Mouse (Mus musculus): ENCODE data around the gene Surf6. TPM values are rescaled to one million over a fixed set of nuclear protein-coding genes. Genes with fewer than 3 reads are reported as not detected.
"Not testable (repeated sequence)": the region's sequence is repeated elsewhere in the genome, so short reads cannot be mapped to it uniquely, and the experiment has no call there.

Gene Surf6
- polyA plus RNA-seq, 1 experiment from 2014 or later = 29.4 TPM

DNA sequence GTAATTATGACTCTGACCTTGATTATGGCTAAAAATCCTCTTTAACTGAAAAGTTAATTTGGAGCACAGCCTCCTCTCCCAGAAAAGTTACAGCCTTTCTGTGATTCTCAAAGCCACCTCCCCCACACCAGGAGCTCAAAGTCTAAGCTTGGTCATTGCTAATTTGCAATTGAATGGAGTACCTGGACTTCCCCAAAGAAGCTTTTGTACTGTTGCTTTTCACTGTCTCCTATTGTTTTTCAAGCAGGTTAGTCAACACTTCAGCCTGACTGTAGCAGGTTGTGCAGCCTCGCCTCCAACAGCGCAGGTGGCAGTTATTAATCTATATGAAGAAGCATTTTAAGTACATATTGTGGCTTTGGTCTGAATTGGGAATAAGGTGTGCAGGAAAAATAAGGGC is 17.1 kb downstream of the Surf6 start:
- H3K27ac ChIP-seq (replicated peaks); ATAC-seq (ENCODE audit: low FRiP score); H3K4me2 ChIP-seq; H3K9ac ChIP-seq (replicated peaks); H3K4me3 ChIP-seq (replicated peaks); H3K4me1 ChIP-seq; H3K27me3 ChIP-seq (replicated peaks): not testable (repeated sequence)
- H3K36me3 ChIP-seq = peaks cover 22% of the 10 kb centered on the region
- peaks cover 11% of the 10 kb centered on the region for H3K9me3 ChIP-seq (replicated peaks)
- WGBS = 83% methylated on average over 2 of the region's 2 CpGs

DNA sequence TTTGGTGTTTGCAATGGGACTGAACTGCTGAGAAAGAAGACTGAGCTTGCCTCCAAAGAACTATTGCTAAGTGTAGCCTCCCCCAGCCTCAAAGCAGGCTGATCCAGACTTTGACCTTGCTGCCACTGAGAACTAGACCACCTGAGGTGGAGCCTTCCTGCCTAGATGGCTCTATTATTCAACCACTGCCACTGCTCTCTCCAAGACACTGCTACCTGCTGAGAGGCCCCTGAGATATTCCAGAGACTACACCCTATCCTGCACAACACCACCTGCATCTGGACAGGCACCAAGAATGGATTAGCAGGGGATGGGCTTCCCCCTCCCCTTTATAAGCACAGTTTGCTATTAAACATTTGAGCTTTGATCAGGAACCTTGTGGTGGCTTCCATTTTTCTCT is 24.1 kb downstream of the Surf6 start:
- no peaks in the 10 kb centered on the region for H3K4me1 ChIP-seq
- H3K4me3 ChIP-seq (replicated peaks) = no peak overlapping the region
- H3K4me2 ChIP-seq = no peak overlapping the region
- H3K36me3 ChIP-seq = no peaks in the 10 kb centered on the region
- H3K27me3 ChIP-seq (replicated peaks) = no peaks in the 10 kb centered on the region
- ATAC-seq (ENCODE audit: low FRiP score) = no peak
- H3K27ac ChIP-seq (replicated peaks) = no peak overlapping the region
- peaks cover under 1% of the 10 kb centered on the region; the same call in 1 of the 2 replicates for H3K9me3 ChIP-seq (replicated peaks)
- no peak overlapping the region for H3K9ac ChIP-seq (replicated peaks)

DNA sequence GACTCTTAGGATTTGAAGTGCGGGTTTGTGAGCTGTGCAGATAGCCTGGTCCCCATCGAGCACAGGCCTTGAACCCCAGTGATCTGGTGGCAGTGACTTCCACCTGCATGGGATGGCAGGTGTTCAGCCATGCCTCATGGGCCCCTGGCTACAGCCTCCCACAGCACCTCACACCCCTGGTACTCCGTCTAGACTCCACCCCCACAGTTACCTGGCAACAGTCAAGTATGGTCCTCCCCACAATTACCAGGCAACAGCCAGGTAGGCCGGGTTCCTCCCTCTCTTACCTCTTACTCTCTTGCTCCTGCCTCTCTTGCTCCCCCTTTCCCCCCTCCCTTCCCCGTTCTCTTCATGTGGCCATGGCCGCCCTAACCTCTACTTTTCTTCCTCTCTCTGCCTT is 32.0 kb downstream of the Surf6 start:
- no peaks in the 10 kb centered on the region for H3K4me1 ChIP-seq
- no peak overlapping the region for H3K9ac ChIP-seq (replicated peaks)
- H3K27me3 ChIP-seq (replicated peaks) = no peaks in the 10 kb centered on the region
- no peak overlapping the region for H3K27ac ChIP-seq (replicated peaks)
- WGBS = 69% methylated on average over 6 of the region's 6 CpGs
- no peaks in the 10 kb centered on the region for H3K9me3 ChIP-seq (replicated peaks)
- no peak overlapping the region for H3K4me3 ChIP-seq (replicated peaks)
- ATAC-seq (ENCODE audit: low FRiP score) = no peak
- no peaks in the 10 kb centered on the region for H3K36me3 ChIP-seq
- H3K4me2 ChIP-seq = no peak overlapping the region

DNA sequence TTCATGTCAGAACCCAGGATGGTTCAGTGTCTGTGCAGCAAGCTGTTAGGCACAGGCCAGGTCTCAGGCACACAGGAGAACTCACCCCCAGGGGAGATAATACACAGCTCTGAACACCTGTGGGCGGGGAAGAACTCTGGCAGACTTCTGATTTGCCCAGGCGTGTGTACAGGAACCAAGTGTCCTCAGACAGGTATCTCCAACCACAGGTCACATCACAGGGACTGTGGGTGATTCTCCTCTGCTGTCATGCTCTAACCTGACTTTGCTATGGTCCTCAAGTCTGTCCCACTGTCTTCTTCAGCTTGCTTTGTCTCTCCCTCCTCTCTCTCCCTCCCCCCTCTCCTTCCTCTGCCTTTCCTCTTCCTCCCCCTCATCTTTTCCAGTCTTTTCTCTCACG is 37.8 kb downstream of the Surf6 start, which contains the start of gene Abo:
Abo (minus strand) TSS at position 101 of the 400 bp plus-strand sequence.
- Histone ChIP-seq H3K4me3 (replicated peaks) (no peak within 1 kb of the TSS), H3K9me3 (replicated peaks) (no peaks in the 10 kb centered on the region), H3K36me3 (no peaks in the 10 kb centered on the region), H3K4me2 (no peak within 1 kb of the TSS), H3K27me3 (replicated peaks) (no peaks in the 10 kb centered on the region), H3K9ac (replicated peaks) (no peak within 1 kb of the TSS), H3K27ac (replicated peaks) (no peak within 1 kb of the TSS), H3K4me1 (no peaks in the 10 kb centered on the region)
- WGBS = 77% methylated on average over 3 of the region's 3 CpGs
- ATAC-seq (ENCODE audit: low FRiP score) = no peak

DNA sequence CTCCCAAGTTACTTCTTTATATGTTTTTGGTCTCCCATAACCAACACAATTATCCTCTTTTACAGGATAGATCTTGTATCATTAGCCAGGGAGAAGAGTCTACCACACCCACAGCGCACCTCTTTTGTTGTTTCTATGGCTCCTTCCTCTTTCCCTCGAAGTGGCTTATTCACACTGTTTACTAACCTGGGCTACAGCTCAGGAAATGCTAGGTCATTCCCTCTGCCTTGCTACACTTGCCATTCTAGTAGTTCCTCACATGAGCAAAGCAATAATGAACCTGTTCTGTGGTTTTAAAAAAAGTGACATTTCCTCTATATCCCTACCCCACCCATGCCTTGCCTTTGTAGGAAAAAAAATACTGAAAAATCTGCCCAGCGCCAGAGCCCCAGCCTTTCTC is 39.8 kb downstream of the Surf6 start:
- no peak for ATAC-seq (ENCODE audit: low FRiP score)
- Histone ChIP-seq H3K4me2 (no peak overlapping the region), H3K27me3 (replicated peaks) (no peaks in the 10 kb centered on the region), H3K9me3 (replicated peaks) (no peaks in the 10 kb centered on the region), H3K27ac (replicated peaks) (no peak overlapping the region), H3K4me3 (replicated peaks) (no peak overlapping the region), H3K36me3 (no peaks in the 10 kb centered on the region), H3K9ac (replicated peaks) (no peak overlapping the region), H3K4me1 (no peaks in the 10 kb centered on the region)
- WGBS = 76% methylated on average over 3 of the region's 3 CpGs

DNA sequence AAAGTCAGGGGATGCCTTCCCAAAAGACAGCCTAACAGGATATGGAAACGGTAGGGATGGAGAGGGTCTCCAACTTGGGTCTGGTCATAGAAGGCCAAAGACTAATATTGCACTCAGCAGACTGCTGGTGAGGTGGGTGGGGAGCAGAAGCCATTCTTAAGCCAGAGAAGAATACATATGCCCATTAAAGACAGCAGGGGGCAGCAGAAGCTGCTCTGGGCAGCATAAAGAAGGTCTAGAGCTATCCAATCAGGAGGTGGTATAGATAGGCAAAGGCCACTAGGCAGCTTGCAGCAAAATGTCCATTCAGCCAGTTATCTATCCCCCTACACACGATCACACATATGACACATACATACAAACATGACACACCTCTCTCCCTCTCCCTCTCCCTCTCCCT is 55.0 kb downstream of the Surf6 start:
- whole genome bisulfite sequencing = 56% methylated on average over 2 of the region's 2 CpGs
- H3K9ac ChIP-seq (replicated peaks) = no peak overlapping the region
- no peaks in the 10 kb centered on the region for H3K9me3 ChIP-seq (replicated peaks)
- no peaks in the 10 kb centered on the region for H3K27me3 ChIP-seq (replicated peaks)
- H3K4me3 ChIP-seq (replicated peaks) = no peak overlapping the region
- no peaks in the 10 kb centered on the region for H3K36me3 ChIP-seq
- H3K27ac ChIP-seq (replicated peaks) = no peak overlapping the region
- no peak for ATAC-seq (ENCODE audit: low FRiP score)
- no peak overlapping the region for H3K4me2 ChIP-seq
- no peaks in the 10 kb centered on the region for H3K4me1 ChIP-seq

Other genes with a start within 250 kb of the Surf6 start
- not detected in 2 replicates for gene Lcn4, start 231.6 kb downstream of the Surf6 start, polyA plus RNA-seq (2015; fragmentation: Nextera tagmentation; extraction: Ambion mirVana)
- gene Abo, start 37.9 kb downstream of the Surf6 start, polyA plus RNA-seq (2015; fragmentation: Nextera tagmentation; extraction: Ambion mirVana) = not detected in 2 replicates
- 95.7 and 108 TPM in 2 replicates for gene Med22, start 7.8 kb upstream of the Surf6 start, polyA plus RNA-seq (2015; fragmentation: Nextera tagmentation; extraction: Ambion mirVana)
- gene Rpl7a, start 7.9 kb upstream of the Surf6 start, polyA plus RNA-seq (2015; fragmentation: Nextera tagmentation; extraction: Ambion mirVana) = 385 and 446 TPM in 2 replicates
- gene Surf2, start 13.5 kb upstream of the Surf6 start, polyA plus RNA-seq (2015; fragmentation: Nextera tagmentation; extraction: Ambion mirVana) = 56.6 and 58.4 TPM in 2 replicates
- gene Surf1, start 13.7 kb upstream of the Surf6 start, polyA plus RNA-seq (2015; fragmentation: Nextera tagmentation; extraction: Ambion mirVana) = 89.2 and 97.5 TPM in 2 replicates
- 110 and 126 TPM in 2 replicates for gene Surf4, start 31.0 kb upstream of the Surf6 start, polyA plus RNA-seq (2015; fragmentation: Nextera tagmentation; extraction: Ambion mirVana)
- 0.13 and 0.61 TPM in 2 replicates for gene Stkld1, start 31.2 kb upstream of the Surf6 start, polyA plus RNA-seq (2015; fragmentation: Nextera tagmentation; extraction: Ambion mirVana)
- gene Rexo4, start 61.5 kb upstream of the Surf6 start, polyA plus RNA-seq (2015; fragmentation: Nextera tagmentation; extraction: Ambion mirVana) = 38.0 and 39.2 TPM in 2 replicates
- gene Adamts13, start 70.5 kb upstream of the Surf6 start, polyA plus RNA-seq (2015; fragmentation: Nextera tagmentation; extraction: Ambion mirVana) = 0.09 TPM in 1 of 2 replicates, not detected in the other
- gene Cacfd1, start 107.0 kb upstream of the Surf6 start, polyA plus RNA-seq (2015; fragmentation: Nextera tagmentation; extraction: Ambion mirVana) = 98.5 and 103 TPM in 2 replicates
- gene Slc2a6, start 125.1 kb upstream of the Surf6 start, polyA plus RNA-seq (2015; fragmentation: Nextera tagmentation; extraction: Ambion mirVana) = 17.2 and 20.0 TPM in 2 replicates
- gene Mymk, start 169.3 kb upstream of the Surf6 start, polyA plus RNA-seq (2015; fragmentation: Nextera tagmentation; extraction: Ambion mirVana) = 2.5 and 3.4 TPM in 2 replicates
- 7.2 and 7.7 TPM in 2 replicates for gene Adamtsl2, start 176.5 kb upstream of the Surf6 start, polyA plus RNA-seq (2015; fragmentation: Nextera tagmentation; extraction: Ambion mirVana)
- 10.1 and 10.3 TPM in 2 replicates for gene Fam163b, start 239.6 kb upstream of the Surf6 start, polyA plus RNA-seq (2015; fragmentation: Nextera tagmentation; extraction: Ambion mirVana)